Mouse (Mus musculus) fat pad, adult 2 months (tissue): Measurements from ENCODE around the gene Tdrd9.

Experiments
- DNase-seq: peaks from one replicate; pipeline ENCODE4 v3.0.0-alpha.2; 2011; ENCODE audit warnings: low read depth, low spot score; ENCODE audit errors: extremely low read depth

Gene Tdrd9

GRCm38 (mm10) chr12:112101045-112101444 is 129.7 kb downstream of the Tdrd9 start:
- DNase-seq: no peak

GRCm38 (mm10) chr12:112103179-112103578 is 131.8 kb downstream of the Tdrd9 start:
- DNase-seq: no peak

- DNase-seq: no peak
Observed at GRCm38 (mm10) chr12:112104890-112105289, 133.5 kb downstream of the Tdrd9 start.

GRCm38 (mm10) chr12:112106541-112106971 is 135.2 kb downstream of the Tdrd9 start, which contains the start of gene Aspg:
TSS of gene Aspg (plus strand) at chr12:112106679.
- DNase-seq: no peak

- DNase-seq: no peak
Observed at GRCm38 (mm10) chr12:112107685-112108084, 136.3 kb downstream of the Tdrd9 start.

- DNase-seq: no peak
Observed at GRCm38 (mm10) chr12:112108696-112109445, 137.5 kb downstream of the Tdrd9 start.

GRCm38 (mm10) chr12:112109701-112110100 is 138.3 kb downstream of the Tdrd9 start:
- DNase-seq: no peak

GRCm38 (mm10) chr12:112111323-112111722 is 140.0 kb downstream of the Tdrd9 start:
- no peak for DNase-seq

GRCm38 (mm10) chr12:112112235-112112634 is 140.9 kb downstream of the Tdrd9 start:
- DNase-seq: no peak

- DNase-seq: no peak
Observed at GRCm38 (mm10) chr12:112112686-112113396, 141.5 kb downstream of the Tdrd9 start.

- DNase-seq: no peak
Observed at GRCm38 (mm10) chr12:112113710-112114109, 142.4 kb downstream of the Tdrd9 start.

GRCm38 (mm10) chr12:112117006-112117405 is 145.6 kb downstream of the Tdrd9 start:
- no peak for DNase-seq

GRCm38 (mm10) chr12:112117649-112118048 is 146.3 kb downstream of the Tdrd9 start:
- DNase-seq: no peak
